Mouse (Mus musculus) forebrain, embryonic 11.5 days (tissue): ENCODE data around the gene Mesd. TPM values are rescaled to one million over a fixed set of nuclear protein-coding genes. Genes with fewer than 3 reads are reported as not detected.
A peak's percentile ranks its signal among the peaks of the same experiment; 100 is the strongest.

Source experiments
- ATAC-seq: fragments of 200-750 bp; cut with Nextera tagmentation; replicated peaks from 2 replicates; pipeline ENCODE4 v1.8.0; 2017; ENCODE audit warnings: moderate TSS enrichment; ENCODE audit not compliant: low FRiP score
- DNase-seq: peaks from one replicate; pipeline ENCODE4 v3.0.0-alpha.2; 2017; ENCODE audit warnings: low spot score
- H3K27ac ChIP-seq: fragments of 300-500 bp; sonication (generic); 2 replicates; pipeline ENCODE4 v1.5.1; 2014; ENCODE audit warnings: low read depth, low read length
- H3K27me3 ChIP-seq: fragments of 300-500 bp; sonication (generic); 2 replicates; pipeline ENCODE4 v1.6.1; 2014; ENCODE audit warnings: mild to moderate bottlenecking, low read length, mixed read lengths; ENCODE audit not compliant: control insufficient read depth, insufficient read depth
- H3K36me3 ChIP-seq: fragments of 300-500 bp; sonication (generic); 2 replicates; pipeline ENCODE4 v1.6.1; 2014; ENCODE audit warnings: mild to moderate bottlenecking, low read length, moderate library complexity, mixed read lengths; ENCODE audit not compliant: control insufficient read depth, insufficient read depth
- H3K4me1 ChIP-seq: fragments of 300-500 bp; sonication (generic); replicated peaks from 2 replicates; pipeline ENCODE4 v1.6.1; 2014; ENCODE audit warnings: low read length, mixed read lengths; ENCODE audit not compliant: control insufficient read depth, insufficient read depth
- H3K4me2 ChIP-seq: fragments of 300-500 bp; sonication (generic); 2 replicates; pipeline ENCODE4 v1.6.1; 2014; ENCODE audit warnings: low read depth, mild to moderate bottlenecking, low read length, moderate library complexity, mixed read lengths; ENCODE audit not compliant: severe bottlenecking
- H3K4me3 ChIP-seq: fragments of 300-500 bp; sonication (generic); 2 replicates; pipeline ENCODE4 v1.5.1; 2014; ENCODE audit warnings: low read depth, low read length
- H3K9ac ChIP-seq: fragments of 300-500 bp; sonication (generic); 2 replicates; pipeline ENCODE4 v1.6.1; 2014; ENCODE audit warnings: low read length
- H3K9me3 ChIP-seq: fragments of 300-500 bp; sonication (generic); 2 replicates; pipeline ENCODE4 v1.6.1; 2016; ENCODE audit warnings: low read length, mixed read lengths; ENCODE audit not compliant: control insufficient read depth
- WGBS: fragments of 180-500 bp; shearing (Covaris S2); extraction: QIAGEN DNeasy Blood & Tissue Kit; methylation state at CpG from one replicate; pipeline ENCODE4 v1.1.7; 2014; 5-methylcytosine and 5-hydroxymethylcytosine counted together
- polyA plus RNA-seq: library from polyadenylated mRNA; unstranded; fragments of >200 nt; fragmentation: Nextera tagmentation; extraction: Ambion mirVana; gene quantifications from 2 replicates; pipeline ENCODE4 v1.2.1, GENCODE M21; 2014

The Mesd gene
- polyA plus RNA-seq, 1 experiment from 2014 or later: 70.1 TPM

GRCm38 (mm10) chr7:83914566-83914965 lies 30.3 kb downstream of the Mesd start:
- Histone ChIP-seq H3K9ac (no peak overlapping the region), H3K36me3 (no peaks in the 10 kb centered on the region), H3K4me3 (no peak overlapping the region), H3K27ac (no peak overlapping the region), H3K27me3 (no peaks in the 10 kb centered on the region), H3K4me1 (no peaks in the 10 kb centered on the region), H3K4me2 (no peak overlapping the region), H3K9me3 (no peaks in the 10 kb centered on the region)
- ATAC-seq: no peak
- WGBS: 4% methylated on average over 3 of the region's 3 CpGs
- peak; percentile 87 for DNase-seq

- H3K9ac ChIP-seq: no peak overlapping the region
- H3K4me2 ChIP-seq: no peak overlapping the region
- no peaks in the 10 kb centered on the region for H3K27me3 ChIP-seq
- H3K4me3 ChIP-seq: no peak overlapping the region
- H3K4me1 ChIP-seq: no peaks in the 10 kb centered on the region
- no peak for ATAC-seq
- H3K36me3 ChIP-seq: no peaks in the 10 kb centered on the region
- 83% methylated on average over 4 of the region's 4 CpGs for WGBS
- H3K9me3 ChIP-seq: no peaks in the 10 kb centered on the region
- DNase-seq: no peak
- no peak overlapping the region for H3K27ac ChIP-seq
These were observed 36.0 kb downstream of the Mesd start for GRCm38 (mm10) chr7:83920241-83920640.

GRCm38 (mm10) chr7:83921637-83922036 lies 37.4 kb downstream of the Mesd start:
- H3K4me1 ChIP-seq: no peaks in the 10 kb centered on the region
- H3K4me2 ChIP-seq: no peak overlapping the region
- no peaks in the 10 kb centered on the region for H3K9me3 ChIP-seq
- no peak overlapping the region for H3K27ac ChIP-seq
- 50% methylated on average over 3 of the region's 3 CpGs for WGBS
- ATAC-seq: no peak
- no peaks in the 10 kb centered on the region for H3K27me3 ChIP-seq
- H3K9ac ChIP-seq: no peak overlapping the region
- H3K4me3 ChIP-seq: no peak overlapping the region
- H3K36me3 ChIP-seq: no peaks in the 10 kb centered on the region
- DNase-seq: no peak

GRCm38 (mm10) chr7:83939017-83939721 lies 54.9 kb downstream of the Mesd start:
- DNase-seq: no peak
- 64% methylated on average over 3 of the region's 3 CpGs for WGBS

GRCm38 (mm10) chr7:83940136-83940535 lies 55.9 kb downstream of the Mesd start:
- Histone ChIP-seq H3K4me2 (no peak overlapping the region), H3K36me3 (no peaks in the 10 kb centered on the region), H3K27me3 (no peaks in the 10 kb centered on the region), H3K9ac (no peak overlapping the region), H3K27ac (no peak overlapping the region), H3K4me1 (no peaks in the 10 kb centered on the region), H3K9me3 (no peaks in the 10 kb centered on the region), H3K4me3 (no peak overlapping the region)
- DNase-seq (no peak), ATAC-seq (no peak)
- 83% methylated on average over 2 of the region's 2 CpGs for WGBS

More at GRCm38 (mm10) chr7:83939017-83939721, 54.9 kb downstream of the Mesd start:
- no peaks in the 10 kb centered on the region for H3K9me3 ChIP-seq
- H3K4me1 ChIP-seq: no peaks in the 10 kb centered on the region
- no peak overlapping the region for H3K9ac ChIP-seq
- H3K36me3 ChIP-seq: no peaks in the 10 kb centered on the region
- no peaks in the 10 kb centered on the region for H3K27me3 ChIP-seq
- no peak overlapping the region for H3K4me2 ChIP-seq
- H3K4me3 ChIP-seq: no peak overlapping the region
- H3K27ac ChIP-seq: no peak overlapping the region
- no peak for ATAC-seq

- Histone ChIP-seq H3K4me3 (no peak overlapping the region), H3K27me3 (no peaks in the 10 kb centered on the region), H3K4me1 (no peaks in the 10 kb centered on the region), H3K9me3 (no peaks in the 10 kb centered on the region), H3K9ac (no peak overlapping the region), H3K4me2 (no peak overlapping the region), H3K27ac (no peak overlapping the region), H3K36me3 (no peaks in the 10 kb centered on the region)
- 92% methylated on average over 8 of the region's 8 CpGs for WGBS
- ATAC-seq: no peak
- DNase-seq: no peak
These were observed 57.4 kb downstream of the Mesd start for GRCm38 (mm10) chr7:83941701-83942101.

GRCm38 (mm10) chr7:83948743-83949142 lies 64.5 kb downstream of the Mesd start:
- no peaks in the 10 kb centered on the region for H3K9me3 ChIP-seq
- ATAC-seq (no peak), DNase-seq (no peak)
- H3K4me2 ChIP-seq: no peak overlapping the region
- H3K27me3 ChIP-seq: no peaks in the 10 kb centered on the region
- H3K9ac ChIP-seq: no peak overlapping the region
- 84% methylated on average over 7 of the region's 7 CpGs for WGBS
- H3K27ac ChIP-seq: no peak overlapping the region
- no peaks in the 10 kb centered on the region for H3K4me1 ChIP-seq
- no peaks in the 10 kb centered on the region for H3K36me3 ChIP-seq
- no peak overlapping the region for H3K4me3 ChIP-seq

GRCm38 (mm10) chr7:83949662-83950061 lies 65.4 kb downstream of the Mesd start:
- no peaks in the 10 kb centered on the region for H3K27me3 ChIP-seq
- H3K27ac ChIP-seq: no peak overlapping the region
- H3K9me3 ChIP-seq: no peaks in the 10 kb centered on the region
- no peaks in the 10 kb centered on the region for H3K36me3 ChIP-seq
- ATAC-seq (no peak), DNase-seq (no peak)
- no peak overlapping the region for H3K9ac ChIP-seq
- H3K4me1 ChIP-seq: no peaks in the 10 kb centered on the region
- WGBS: 62% methylated on average over 6 of the region's 6 CpGs
- no peak overlapping the region for H3K4me2 ChIP-seq
- H3K4me3 ChIP-seq: no peak overlapping the region
